Mouse (Mus musculus): ENCODE results near the gene Gm42878. TPM values are rescaled to one million over a fixed set of nuclear protein-coding genes. Genes with fewer than 3 reads are reported as not detected.
"Not testable (repeated sequence)": the region's sequence is repeated elsewhere in the genome, so short reads cannot be mapped to it uniquely, and the experiment has no call there.

The Gm42878 gene
- polyA plus RNA-seq, 1 experiment: not detected

GRCm38 (mm10) chr5:121564468-121564895, 19.2 kb upstream of the Gm42878 start:
- DNase-seq (ENCODE audit: low read depth): no peak

- no peak for DNase-seq (ENCODE audit: low read depth)
Measured at GRCm38 (mm10) chr5:121562436-121562835, 17.2 kb upstream of the Gm42878 start.

- no peak for DNase-seq (ENCODE audit: low read depth)
Measured at GRCm38 (mm10) chr5:121549196-121549595, 3.9 kb upstream of the Gm42878 start.

GRCm38 (mm10) chr5:121547084-121547483, 1.8 kb upstream of the Gm42878 start:
- DNase-seq (ENCODE audit: low read depth): no peak

GRCm38 (mm10) chr5:121546530-121546895, 1.2 kb upstream of the Gm42878 start:
- no peak for DNase-seq (ENCODE audit: low read depth)

GRCm38 (mm10) chr5:121545793-121546529, 679 bp upstream of the Gm42878 start, which contains the start of gene Mapkapk5:
Gene Mapkapk5, minus strand, starts transcription at chr5:121545905.
- DNase-seq (ENCODE audit: low read depth): no peak

- no peak for DNase-seq (ENCODE audit: low read depth)
Measured at GRCm38 (mm10) chr5:121543370-121543769, 1.9 kb downstream of the Gm42878 start.

GRCm38 (mm10) chr5:121541235-121541634, 4.0 kb downstream of the Gm42878 start:
- no peak for DNase-seq (ENCODE audit: low read depth)

GRCm38 (mm10) chr5:121540066-121540465, 5.2 kb downstream of the Gm42878 start:
- no peak for DNase-seq (ENCODE audit: low read depth)

GRCm38 (mm10) chr5:121537588-121537987, 7.7 kb downstream of the Gm42878 start:
- DNase-seq (ENCODE audit: low read depth): no peak

GRCm38 (mm10) chr5:121536921-121537555, 8.2 kb downstream of the Gm42878 start:
- no peak for DNase-seq (ENCODE audit: low read depth)

GRCm38 (mm10) chr5:121535116-121535515, 10.2 kb downstream of the Gm42878 start:
- no peak for DNase-seq (ENCODE audit: low read depth)

GRCm38 (mm10) chr5:121534521-121534920, 10.8 kb downstream of the Gm42878 start:
- DNase-seq (ENCODE audit: low read depth): no peak

- DNase-seq (ENCODE audit: low read depth): no peak
Measured at GRCm38 (mm10) chr5:121526961-121527360, 18.3 kb downstream of the Gm42878 start.

- DNase-seq (ENCODE audit: low read depth): no peak
Measured at GRCm38 (mm10) chr5:121526526-121526925, 18.8 kb downstream of the Gm42878 start.

- DNase-seq (ENCODE audit: low read depth): no peak
Measured at GRCm38 (mm10) chr5:121525774-121526450, 19.4 kb downstream of the Gm42878 start.

GRCm38 (mm10) chr5:121519758-121520157, 25.5 kb downstream of the Gm42878 start:
- not testable (repeated sequence) for DNase-seq (ENCODE audit: low read depth)

GRCm38 (mm10) chr5:121518983-121519382, 26.3 kb downstream of the Gm42878 start:
- no peak for DNase-seq (ENCODE audit: low read depth)

- DNase-seq (ENCODE audit: low read depth): no peak
Measured at GRCm38 (mm10) chr5:121510009-121510408, 35.3 kb downstream of the Gm42878 start.

GRCm38 (mm10) chr5:121506846-121507245, 38.4 kb downstream of the Gm42878 start:
- DNase-seq (ENCODE audit: low read depth): no peak

- DNase-seq (ENCODE audit: low read depth): no peak
Measured at GRCm38 (mm10) chr5:121503231-121503630, 42.1 kb downstream of the Gm42878 start, which contains the start of gene Adam1b. Gene Adam1b, minus strand, starts transcription at chr5:121503435.

- not testable (repeated sequence) for DNase-seq (ENCODE audit: low read depth)
Measured at GRCm38 (mm10) chr5:121501424-121501996, 43.8 kb downstream of the Gm42878 start.
